Mouse (Mus musculus) lung, adult 2 months (tissue): ENCODE measurements at regions not wholly inside any gene's neighbourhood (a gene's known extent, or its start where the extent isn't known, plus 50 kb on each side); places are given as distances from the start of the nearest gene placed in this dataset.

Experiments
- CTCF ChIP-seq: fragments of 200-500 bp; IDR thresholded peaks from 2 replicates; pipeline ENCODE4 v1.5.1; 2011; ENCODE audit warnings: mild to moderate bottlenecking, low read length, control low read depth; ENCODE audit not compliant: insufficient read depth
- POLR2A ChIP-seq: fragments of 200-500 bp; IDR thresholded peaks from 2 replicates; pipeline ENCODE4 v1.6.1; 2011; ENCODE audit warnings: low read depth, mild to moderate bottlenecking, control low read depth, low read length, borderline replicate concordance; ENCODE audit errors: extremely low read depth

DNA sequence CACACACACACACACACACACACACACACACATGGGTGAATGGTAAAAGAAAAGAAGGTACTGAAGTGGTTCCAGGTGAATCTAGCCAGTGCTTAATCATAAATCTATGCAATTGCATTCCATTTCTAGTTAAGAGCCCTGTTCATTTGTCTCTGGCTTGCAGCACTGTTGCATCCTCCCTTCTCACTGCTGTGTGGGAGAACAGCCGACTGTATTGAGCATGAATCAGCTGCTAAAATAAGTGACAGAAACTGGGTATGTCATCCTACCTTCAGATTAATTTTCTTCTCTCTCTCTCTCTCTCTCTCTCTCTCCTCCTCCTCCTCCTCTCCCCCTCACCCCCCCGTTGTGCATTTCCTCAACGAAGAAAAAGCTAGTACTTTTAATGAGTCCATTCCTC, 109.6 kb downstream of the Kcnj2 start:
- TF ChIP-seq CTCF: no peak
- no peak for TF ChIP-seq POLR2A
